Mouse (Mus musculus) erythroid progenitor cell, adult 5-6 weeks (primary cell): ENCODE measurements around the gene Mt3. TPM values are rescaled to one million over a fixed set of nuclear protein-coding genes. Genes with fewer than 3 reads are reported as not detected.
"Not testable (repeated sequence)": the region's sequence is repeated elsewhere in the genome, so short reads cannot be mapped to it uniquely, and the experiment has no call there.

Source experiments
- ATAC-seq: replicated peaks from 2 replicates; pipeline ENCODE4 v1.8.0; 2016; ENCODE audit warnings: moderate number of reproducible peaks, mild to moderate bottlenecking, moderate TSS enrichment, inconsistent platforms; ENCODE audit not compliant: poor library complexity, low FRiP score, severe bottlenecking
- total RNA-seq, 2 experiments: library from RNA; stranded (forward) in 1 of 2; stranded (reverse) in 1 of 2; fragments of 150-400 nt in 1 of 2; fragments of 186-747, 209-891 nt in 1 of 2; gene quantifications; 2 replicates each; pipeline versions ENCODE4 v1.2.3 to v1.2.4; 2015 to 2017; ENCODE audit warnings: low replicate concordance in 2 of 2

Gene Mt3
- not detected in 2 replicates for total RNA-seq (2015; ENCODE audit: low replicate concordance)
- not detected in 2 replicates for total RNA-seq (2017; ENCODE audit: low replicate concordance)

DNA sequence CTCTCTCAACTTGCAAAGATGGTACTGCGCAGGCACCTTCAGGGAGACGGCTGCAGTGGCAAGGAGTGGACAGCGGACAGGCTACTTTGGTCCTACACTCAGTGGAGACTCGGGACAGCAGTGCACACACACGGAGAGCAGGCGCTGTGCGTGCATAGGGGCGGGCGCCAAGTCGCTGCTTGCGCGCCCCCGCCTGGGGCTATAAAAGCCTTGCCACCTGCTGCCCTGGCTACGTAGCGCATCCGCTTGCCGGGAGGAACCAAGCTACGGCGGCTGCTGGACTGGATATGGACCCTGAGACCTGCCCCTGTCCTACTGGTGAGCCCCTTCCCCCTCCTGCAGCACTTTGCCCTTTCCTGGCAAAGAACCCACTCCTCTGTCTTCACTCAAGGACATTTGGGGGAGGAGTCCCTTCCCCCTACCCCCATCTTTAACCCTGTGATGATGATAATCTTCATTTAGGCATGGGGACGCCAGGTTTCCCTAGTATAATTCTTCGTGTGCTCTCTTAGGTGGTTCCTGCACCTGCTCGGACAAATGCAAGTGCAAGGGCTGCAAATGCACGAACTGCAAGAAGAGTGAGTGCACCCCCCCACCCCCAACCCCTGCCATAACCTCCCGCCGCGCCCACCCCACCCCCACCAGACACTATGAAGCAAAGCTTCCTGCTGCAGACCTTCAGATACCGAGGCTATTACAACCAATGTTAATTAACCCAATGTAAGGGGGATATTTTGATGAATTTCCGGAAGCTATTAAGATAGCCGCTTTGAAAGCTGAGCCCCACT is at the start of gene Mt3:
Gene Mt3, plus strand, starts transcription at position 95 of the 788 bp plus-strand sequence.
- ATAC-seq, result no peak

DNA sequence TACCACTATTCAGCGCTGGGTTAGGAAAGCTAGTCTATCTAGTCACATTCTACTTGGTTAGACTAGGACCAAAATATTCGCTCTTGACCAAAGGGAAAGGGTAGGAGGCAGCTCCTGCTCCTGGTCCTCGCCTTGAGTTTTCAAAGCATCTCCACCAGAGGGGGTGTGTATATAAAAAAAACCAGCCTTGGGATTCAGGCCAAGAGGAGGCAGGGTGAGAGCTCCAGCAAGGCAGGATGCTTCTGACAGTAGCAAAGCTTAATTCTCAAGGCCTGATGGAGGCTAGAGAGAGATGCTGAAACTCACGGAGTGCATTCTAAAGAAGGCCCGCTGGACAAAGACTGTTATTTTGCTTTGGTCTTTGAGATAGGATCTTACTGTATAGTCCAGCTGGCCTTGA is 48.3 kb upstream of the Mt3 start:
- no peak for ATAC-seq

DNA sequence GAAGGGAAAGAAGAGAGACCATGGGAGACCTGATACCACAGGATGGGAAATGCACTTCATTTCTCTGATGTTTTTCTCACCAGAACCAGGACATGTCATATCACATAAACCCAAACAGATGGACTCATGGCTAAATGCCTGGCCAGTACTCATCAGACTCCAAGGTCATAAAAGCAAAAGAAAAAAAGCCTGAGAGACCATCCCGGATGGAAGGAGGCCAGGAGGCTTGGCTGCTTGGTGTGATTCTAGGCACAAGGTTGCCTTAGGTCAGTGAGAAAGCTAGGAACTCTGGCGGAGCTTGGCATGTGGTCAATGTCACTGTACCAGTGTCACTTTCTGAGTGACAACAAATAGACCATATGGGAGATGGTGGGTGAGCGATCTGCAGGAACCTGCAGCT is 44.5 kb upstream of the Mt3 start:
- no peak for ATAC-seq

DNA sequence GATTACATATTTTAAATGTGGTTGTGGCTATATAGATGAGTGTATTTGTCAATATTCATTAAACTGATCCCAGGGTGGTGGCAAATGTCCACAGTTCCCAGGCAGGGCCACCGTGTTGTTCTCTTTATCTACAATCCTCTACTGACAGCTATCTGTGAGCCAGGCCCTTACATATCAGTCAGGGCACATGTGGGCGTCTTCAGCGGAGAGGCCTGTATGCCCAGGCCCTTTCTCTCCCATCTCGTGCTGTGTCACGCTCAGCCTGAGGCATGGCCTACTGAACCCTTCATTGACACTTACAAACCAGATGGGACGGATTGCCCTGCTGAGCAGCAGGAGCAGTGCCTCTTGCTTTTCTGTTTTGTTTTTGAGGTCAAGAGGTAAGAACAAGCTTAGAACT is 43.0 kb upstream of the Mt3 start:
- peak; percentile 89 for ATAC-seq

DNA sequence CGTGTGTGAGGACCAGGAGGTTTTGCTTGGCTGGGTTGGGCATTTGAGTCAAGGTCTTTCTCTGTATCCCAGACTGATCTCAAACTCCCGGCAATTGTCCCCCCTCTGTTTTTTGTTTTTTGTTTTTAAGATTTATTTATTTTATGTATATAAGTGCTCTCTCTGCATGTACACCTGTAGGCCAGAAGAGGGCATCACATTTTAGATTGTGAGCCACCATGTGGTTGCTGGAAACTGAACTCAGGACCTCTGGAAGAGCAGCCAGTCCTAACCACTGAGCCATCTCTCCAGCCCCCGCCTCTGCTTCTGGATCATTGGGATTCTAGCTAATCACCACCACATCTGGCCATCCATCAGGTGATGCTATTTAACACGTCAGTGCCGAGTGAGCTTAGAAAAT is 42.6 kb upstream of the Mt3 start:
- no peak for ATAC-seq

DNA sequence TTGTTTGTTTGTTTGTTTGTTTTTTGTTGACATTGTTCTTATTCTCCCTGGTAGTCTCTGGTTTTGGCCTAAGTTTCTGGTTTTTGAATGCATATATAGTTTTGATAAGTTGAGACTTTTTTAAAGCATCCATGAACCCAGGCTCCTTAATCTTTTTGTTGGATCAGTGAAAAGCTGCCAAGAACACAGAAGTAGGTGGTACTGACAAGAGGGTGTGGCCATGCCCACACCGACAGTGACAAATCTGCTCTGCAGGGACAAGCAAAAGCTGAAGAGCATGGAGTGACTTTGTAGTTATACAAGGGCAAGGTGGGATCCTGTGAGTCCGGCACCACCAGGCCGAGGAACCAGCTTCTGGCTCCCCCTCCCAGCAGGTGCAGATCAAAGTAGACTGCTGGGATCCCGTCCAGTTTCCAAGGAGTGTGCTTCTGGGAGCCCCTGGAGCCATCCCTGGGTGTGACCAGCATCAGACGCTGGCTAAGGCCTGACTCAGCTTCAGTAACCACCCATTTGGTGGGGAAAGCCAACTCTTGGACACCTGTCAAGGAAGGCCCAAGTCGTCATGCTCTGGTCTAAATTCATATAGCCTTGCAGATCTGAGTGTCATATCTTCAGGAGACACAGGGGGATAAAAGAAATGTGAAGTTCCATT is 41.8 kb upstream of the Mt3 start:
- peak; percentile 70 for ATAC-seq

DNA sequence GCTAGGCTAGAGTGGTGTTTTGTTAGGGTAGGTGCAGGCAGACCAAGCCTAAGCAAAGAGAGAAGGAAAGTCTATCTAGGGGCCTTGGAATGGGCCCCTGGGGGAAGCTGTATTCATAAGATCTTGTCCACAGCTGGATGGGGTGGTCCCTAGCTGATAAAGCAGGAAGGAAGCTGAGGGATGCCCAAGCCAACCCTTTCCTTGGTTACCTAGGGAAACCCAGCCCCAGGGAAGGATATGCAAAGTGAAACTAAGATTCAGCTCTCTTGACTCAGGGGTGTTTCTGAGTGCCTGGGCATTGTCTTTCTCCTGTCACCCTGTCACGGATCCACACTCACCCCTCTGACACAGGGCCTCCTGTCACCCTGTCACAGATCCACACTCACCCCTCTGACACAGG is 39.0 kb upstream of the Mt3 start:
- ATAC-seq, result no peak

DNA sequence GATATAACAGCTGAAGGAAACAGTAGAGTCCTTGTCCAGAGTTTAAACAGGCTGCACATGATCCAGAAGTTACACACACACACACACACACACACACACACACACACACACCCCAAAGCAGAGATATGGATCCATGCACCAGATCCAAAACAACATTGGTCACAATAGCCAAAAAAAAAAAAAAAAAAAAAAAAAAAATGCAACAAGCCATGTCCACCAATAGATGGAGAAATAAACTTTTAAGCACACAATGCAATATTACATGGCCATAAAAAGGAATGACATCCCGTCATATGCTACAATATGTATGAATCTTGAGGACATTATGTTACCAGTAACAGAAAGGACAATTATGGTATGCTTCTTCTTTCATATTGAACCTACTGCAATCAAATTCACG is 38.4 kb upstream of the Mt3 start:
- no peak for ATAC-seq

DNA sequence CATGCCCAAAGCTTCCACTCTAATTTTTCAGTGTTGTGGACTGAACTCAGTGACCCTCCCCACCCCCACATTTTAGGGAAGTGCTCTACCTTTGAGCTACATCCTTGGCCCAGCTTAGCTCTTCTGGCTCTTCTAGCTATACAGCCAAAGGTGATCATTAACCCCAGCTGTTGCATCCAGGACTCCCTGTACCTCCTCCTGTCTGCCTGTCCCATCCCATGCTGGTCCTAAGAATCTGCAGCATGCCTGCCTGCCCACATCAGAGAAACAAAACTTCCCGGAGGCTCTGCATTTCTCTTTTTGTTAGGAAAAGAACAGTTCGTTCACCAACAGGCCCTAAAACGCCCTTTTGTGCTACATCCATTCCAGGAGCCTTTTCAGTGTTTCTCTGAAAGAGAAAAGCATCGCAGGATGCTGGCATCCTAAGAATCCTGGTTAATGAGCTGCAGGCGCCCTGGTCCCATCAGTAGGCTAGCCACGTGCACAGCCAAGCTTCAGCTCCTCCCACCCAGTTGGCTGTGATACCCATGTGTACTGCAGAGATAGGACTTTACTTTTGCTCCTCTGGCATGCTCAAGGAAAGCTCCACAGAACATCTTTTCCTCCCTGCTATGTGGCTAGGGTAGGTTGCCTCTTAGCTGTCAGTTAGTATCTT is 33.5 kb upstream of the Mt3 start:
- ATAC-seq, result peak; percentile 79

DNA sequence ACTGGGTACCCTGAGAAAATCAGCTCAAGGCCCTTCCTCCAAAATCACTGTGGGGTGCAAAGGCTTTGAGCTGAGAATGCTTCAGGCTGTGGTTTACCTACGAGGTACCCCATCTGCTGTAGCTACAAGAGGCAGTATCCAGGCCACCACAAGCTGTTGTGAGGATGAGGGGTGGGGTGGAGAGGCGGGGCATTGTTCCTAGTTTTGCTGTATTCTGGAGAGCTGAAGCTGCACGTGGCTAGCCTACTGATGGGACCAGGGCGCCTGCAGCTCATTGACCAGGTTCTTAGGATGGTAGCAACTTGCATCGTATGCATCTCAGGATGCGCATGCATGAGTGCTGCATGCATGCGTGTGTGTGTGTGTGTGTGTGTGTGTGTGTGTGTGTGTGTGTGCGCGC is 30.8 kb upstream of the Mt3 start:
- no peak for ATAC-seq

DNA sequence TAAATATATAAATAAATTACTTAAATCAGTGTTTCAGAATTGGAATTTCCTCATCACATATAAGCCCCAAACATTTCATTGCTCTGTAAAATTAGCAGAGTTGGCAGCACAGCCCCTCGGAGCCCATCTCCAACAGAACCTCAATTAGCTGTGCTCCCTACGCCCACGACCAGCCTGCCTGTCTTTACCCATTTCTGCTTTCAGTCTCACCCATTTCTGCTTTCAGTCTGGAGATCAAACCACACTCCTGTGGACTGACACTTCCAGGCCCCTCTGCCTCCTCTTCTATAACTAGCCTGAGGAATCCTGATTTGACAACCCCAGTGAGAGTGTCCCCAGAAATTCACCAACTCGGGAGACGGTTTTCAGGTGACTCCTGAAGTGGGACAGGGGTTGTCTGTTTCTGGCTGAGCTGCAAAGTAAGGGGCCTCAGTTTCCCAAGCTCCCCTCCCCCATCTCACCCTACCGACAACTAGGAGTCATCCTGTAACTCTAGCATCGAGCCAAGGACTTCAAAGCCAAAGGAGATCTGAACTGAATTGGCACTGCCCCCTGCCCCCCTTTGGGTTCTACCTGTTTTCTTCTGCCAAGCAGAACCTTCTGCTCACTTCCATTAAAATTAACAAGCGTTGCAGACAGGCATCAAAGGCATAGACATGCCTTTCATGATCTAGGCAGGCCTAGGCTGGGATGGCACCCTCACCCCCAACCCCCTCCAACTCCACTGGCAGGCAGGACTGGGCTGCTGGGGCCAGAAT is 29.5 kb upstream of the Mt3 start:
- ATAC-seq, result no peak

DNA sequence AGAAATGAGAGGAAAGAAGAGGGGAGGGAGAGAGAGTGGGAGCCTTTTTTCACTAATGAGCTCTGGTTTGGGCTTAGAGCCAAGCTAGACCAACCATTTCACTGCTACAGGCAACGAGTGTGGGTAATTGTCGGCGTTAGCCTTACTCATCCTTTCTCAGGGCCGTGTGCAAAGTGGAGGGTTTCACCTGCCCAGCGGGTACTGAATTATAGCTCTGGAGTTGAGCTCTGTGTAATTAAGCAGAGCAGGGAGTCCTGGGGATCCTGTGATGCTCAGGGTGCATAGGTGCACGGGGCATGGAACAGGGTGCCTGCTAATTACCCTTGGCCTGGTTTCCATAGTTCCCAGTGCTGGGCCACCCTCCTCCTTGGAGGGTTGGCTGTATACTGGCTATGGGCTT is 24.7 kb upstream of the Mt3 start:
- ATAC-seq, result no peak

DNA sequence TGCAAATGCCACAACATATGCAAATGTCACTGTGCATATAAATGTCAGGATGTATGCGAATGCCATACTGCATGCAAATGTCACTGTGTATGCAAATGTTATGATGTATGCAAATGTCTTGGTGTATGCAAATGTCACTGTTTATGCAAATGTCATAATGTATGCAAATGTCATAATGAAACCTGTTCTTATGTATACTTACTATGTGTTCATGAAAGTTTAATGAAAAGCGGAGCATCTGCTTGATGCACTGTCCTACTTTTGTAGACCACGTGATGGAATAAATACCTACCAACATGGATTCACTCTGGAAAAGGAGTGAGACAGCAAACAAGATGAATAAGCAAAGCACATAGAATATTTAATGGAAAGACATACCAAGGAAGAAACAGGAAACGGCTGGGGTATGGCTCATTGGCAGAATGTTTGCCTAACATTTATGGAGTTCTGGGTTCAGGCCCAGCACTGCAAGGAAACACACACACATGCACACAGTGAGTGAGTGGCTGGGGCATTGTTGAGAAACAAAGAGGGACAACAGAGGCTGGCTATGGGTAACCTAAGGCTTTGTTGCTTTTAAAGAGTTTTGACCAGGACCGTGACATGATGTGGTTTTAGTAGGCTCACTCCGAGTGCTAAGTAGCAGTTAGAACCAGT is 23.1 kb upstream of the Mt3 start:
- no peak for ATAC-seq

DNA sequence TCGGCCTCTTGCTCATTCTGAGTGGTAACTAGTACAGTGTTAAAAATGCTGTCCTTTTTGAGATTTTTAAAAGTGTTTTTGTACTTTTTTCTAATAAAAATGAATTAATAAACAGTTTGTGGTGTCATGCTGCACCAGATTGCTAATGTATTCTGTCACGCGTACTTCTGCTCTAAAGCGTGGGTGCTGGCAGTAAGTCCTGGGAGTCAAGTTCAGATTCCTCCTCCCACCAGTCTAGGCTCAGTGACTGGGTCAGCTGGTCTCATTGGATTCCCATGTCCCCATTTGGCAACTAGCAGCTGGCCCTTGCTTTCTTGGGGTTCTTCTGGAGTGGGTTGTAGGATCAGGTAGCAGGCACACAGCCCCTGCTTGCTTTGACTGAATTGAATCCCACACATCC is 22.3 kb upstream of the Mt3 start:
- ATAC-seq, result no peak

DNA sequence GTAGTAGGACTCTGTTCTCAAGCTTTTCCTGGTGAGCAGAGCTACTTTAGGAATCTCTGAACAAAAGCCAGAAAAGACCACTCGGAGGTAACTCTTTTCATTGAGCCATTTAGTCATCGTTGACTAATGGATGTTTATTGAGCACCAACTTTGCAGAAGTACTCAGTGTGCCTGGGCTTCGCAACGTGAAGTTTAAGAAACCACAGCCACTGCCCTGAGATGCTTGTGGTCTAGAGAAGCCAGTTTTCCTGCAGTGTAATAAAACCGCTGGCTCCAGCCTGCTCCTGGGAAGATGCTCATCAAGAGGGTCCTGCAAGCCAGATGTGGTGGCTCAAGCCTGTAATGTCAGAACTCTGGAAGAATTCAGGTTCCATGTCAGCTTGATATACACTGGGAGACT is 20.3 kb upstream of the Mt3 start:
- ATAC-seq, result no peak

DNA sequence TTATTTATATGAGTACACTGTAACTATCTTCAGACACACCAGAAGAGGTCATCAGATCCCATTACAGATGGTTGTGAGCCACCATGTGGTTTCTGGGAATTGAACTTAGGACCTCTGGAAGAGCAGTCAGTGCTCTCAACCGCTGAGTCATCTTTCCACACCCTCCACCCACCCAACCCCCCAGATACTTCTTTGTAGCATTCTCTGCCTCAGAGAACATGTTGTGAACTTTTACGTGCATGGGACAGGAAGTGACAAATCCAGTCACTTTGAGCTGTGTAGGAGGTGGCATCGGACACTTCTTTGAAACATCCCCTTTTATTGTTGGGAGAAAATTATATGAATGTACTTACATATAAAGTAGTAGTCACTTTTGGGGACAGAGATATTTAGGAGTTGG is 17.8 kb upstream of the Mt3 start:
- not testable (repeated sequence) for ATAC-seq

DNA sequence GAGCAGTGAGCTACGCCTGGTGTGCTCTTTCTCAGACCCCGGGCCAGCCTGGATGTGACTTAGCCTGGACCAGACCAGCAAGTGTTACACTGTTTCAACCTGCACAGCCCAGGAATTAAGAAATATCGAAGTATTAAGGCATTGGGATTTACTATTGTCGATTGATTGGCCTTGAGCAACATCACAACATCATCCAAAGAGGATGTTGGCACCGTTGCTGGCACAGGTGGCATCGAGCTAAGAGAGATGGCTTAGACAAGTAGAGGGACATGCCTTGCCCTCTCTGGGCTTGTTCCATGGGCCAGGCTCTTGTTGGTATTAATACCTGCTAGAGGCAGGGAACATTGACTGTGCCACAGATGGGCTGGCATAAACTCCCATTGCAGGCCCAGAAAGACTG is 16.9 kb upstream of the Mt3 start:
- ATAC-seq, result no peak

DNA sequence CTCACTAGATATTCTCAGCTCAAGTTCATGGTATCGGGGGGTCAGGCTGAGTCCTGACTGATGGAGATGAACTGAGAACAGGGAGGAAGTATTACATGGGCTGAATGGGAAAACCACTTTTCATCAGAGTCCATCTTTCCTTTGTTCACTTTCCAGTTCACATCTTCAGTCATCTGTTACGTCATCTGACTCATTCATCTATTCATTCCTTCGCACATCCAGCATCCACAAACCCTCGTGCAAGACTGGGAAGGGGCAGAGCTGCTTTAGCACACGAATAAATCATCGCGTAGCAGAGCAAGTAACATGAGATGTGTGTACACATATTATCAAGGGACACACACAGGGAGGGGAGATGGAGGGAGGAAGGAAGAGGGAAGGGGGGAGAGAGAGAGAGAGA is 16.2 kb upstream of the Mt3 start:
- ATAC-seq, result no peak

DNA sequence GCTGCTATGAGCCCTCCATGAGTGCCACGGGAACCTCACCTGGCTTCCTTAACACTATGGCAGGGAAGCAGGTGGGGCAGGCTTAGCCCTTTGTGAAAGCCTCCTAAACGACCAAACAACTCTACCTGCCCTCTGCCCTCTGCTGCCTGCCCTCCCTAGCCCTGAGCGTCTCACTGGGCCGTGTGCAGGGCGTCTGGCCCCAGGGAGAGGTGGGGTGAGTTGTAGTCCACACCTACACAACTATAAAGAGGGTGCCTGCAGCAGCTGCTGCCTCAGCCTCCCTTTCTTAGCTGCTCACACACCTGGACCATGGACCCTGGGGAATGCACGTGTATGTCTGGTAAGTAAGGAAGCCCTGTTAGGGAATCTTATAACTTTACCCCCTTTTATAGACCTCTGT is 15.5 kb upstream of the Mt3 start, which contains the start of gene Mt4:
Gene Mt4, plus strand, starts transcription at position 265 of the 400 bp plus-strand sequence.
- no peak for ATAC-seq
